Mouse (Mus musculus): ENCODE measurements around the gene Prkg1.

DNA sequence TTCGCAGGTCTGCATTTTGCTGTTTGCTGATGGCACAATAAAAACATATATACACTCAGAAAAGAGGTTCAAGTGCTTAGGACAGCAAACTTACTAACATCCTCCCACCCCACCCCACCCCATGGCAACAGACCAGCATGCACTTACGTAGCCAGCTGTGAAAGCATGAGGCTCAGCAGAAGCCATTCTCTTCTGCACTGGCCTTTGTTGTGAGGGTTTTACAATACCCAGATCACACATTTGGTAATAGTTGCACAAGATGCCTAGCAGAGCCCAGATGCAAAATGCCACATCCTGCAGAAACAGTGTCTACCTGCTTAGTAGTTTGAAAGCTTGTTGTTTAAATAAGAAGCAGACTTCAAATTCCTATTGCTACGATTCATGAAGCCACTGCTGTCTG is 814.2 kb downstream of the Prkg1 start:
- TF ChIP-seq POLR2A (IDR thresholded peaks at IDR 0.05; ENCODE audit: extremely low read depth, insufficient read depth, low read length), result no peak
- TF ChIP-seq CTCF (IDR thresholded peaks at IDR 0.05; ENCODE audit: extremely low read depth, insufficient read depth, low read length), result no peak
